Mouse (Mus musculus): ENCODE data around the gene Nrcam.

DNA sequence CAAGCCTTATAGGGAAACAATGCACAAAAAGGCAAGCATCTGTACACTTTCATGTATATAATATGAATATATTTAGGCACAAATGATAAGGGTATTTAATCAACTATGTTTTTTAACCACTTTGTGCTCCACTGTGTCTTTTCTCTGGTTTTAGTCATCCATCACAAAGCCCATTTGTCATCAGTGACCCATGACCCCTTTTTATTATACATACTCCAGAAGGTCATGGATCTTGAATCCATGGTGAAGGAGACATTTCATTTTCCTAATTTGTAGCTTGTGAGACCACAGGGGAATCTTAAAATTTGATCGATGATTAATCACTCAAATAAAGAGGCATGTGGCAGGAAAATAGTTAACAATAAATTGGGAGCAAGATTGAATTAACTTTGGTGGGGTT is 29.2 kb downstream of the Nrcam start:
- no peak for TF ChIP-seq POLR2A (IDR thresholded peaks at IDR 0.05; ENCODE audit: insufficient read length, low read depth)
- TF ChIP-seq REST (IDR thresholded peaks at IDR 0.05; ENCODE audit: insufficient read depth, insufficient read length) = no peak
- TF ChIP-seq E2F4 (IDR thresholded peaks at IDR 0.05; ENCODE audit: insufficient read depth) = no peak
- TF ChIP-seq MAX (IDR thresholded peaks at IDR 0.05; ENCODE audit: low read depth) = no peak
- no peak for TF ChIP-seq TCF3 (IDR thresholded peaks at IDR 0.05; ENCODE audit: insufficient read length, low read depth)
- no peak for TF ChIP-seq POLR2AphosphoS2 (IDR thresholded peaks at IDR 0.05; ENCODE audit: insufficient read length, low read depth)
- TF ChIP-seq CEBPB (IDR thresholded peaks at IDR 0.05; ENCODE audit: insufficient read depth, poor library complexity, severe bottlenecking) = no peak
- no peak for TF ChIP-seq TCF12 (IDR thresholded peaks at IDR 0.05; ENCODE audit: insufficient read depth, poor library complexity, severe bottlenecking)
- TF ChIP-seq MYOD1 (IDR thresholded peaks at IDR 0.05; ENCODE audit: control insufficient read depth in 1 of 3, insufficient read length in 2 of 3, low read depth in 2 of 3) = no peak
- TF ChIP-seq USF1 (IDR thresholded peaks at IDR 0.05; ENCODE audit: low read depth) = no peak
